18 mouse cellular contexts compared by ENCODE assay signal in genomic region chr10:43702895-43703294, GRCm38 (mm10).
DNase-seq lines count a peak whose midpoint lies in the region; ATAC-seq and TF ChIP-seq lines count a peak whose summit lies in the region.
"Had no signal": no experiment of that assay in that cellular context is flagged by ENCODE, and none has a peak within 500 bp of the region (broad histone marks: within the 10 kb centered on the region; RNA-seq: fewer than 3 reads in every experiment).

No protein-coding gene starts in this region.

- H3K36me3 ChIP-seq in thymus, adult 2 months (ENCODE audit: control insufficient read depth, insufficient read depth, low read length): no peaks in the 10 kb centered on the region
- H3K36me3 ChIP-seq in limb, embryonic 10.5 days: no peaks in the 10 kb centered on the region
- H3K36me3 ChIP-seq: neural tube, embryonic 13.5 days had no signal

- WGBS in thymus, adult 2 months: 10% methylated on average over 5 of the region's 5 CpGs
- WGBS in limb, embryonic 10.5 days: 88% methylated on average over 5 of the region's 5 CpGs

- H3K27me3 ChIP-seq in thymus, adult 2 months (ENCODE audit: control insufficient read depth, insufficient read depth, low read length): no peaks in the 10 kb centered on the region
- H3K27me3 ChIP-seq in limb, embryonic 10.5 days (ENCODE audit: low read depth, poor library complexity, severe bottlenecking): no peaks in the 10 kb centered on the region
- H3K27me3 ChIP-seq: forebrain, embryonic 13.5 days; neural tube, embryonic 13.5 days; Patski had no signal

- H3K4me1 ChIP-seq in thymus, adult 2 months (replicated peaks; ENCODE audit: control insufficient read depth, insufficient read depth, low read length): peaks cover 25% of the 10 kb centered on the region
- peaks cover 26% of the 10 kb centered on the region for H3K4me1 ChIP-seq in bone marrow macrophage, adult 2 months (ENCODE audit: control insufficient read depth, insufficient read depth, low read length)
- peaks cover 27% of the 10 kb centered on the region for H3K4me1 ChIP-seq in limb, embryonic 10.5 days
- H3K4me1 ChIP-seq: neural tube, embryonic 13.5 days had no signal

- no peaks in the 10 kb centered on the region for H3K9me3 ChIP-seq in limb, embryonic 10.5 days (replicated peaks)
- H3K9me3 ChIP-seq: forebrain, embryonic 13.5 days; neural tube, embryonic 13.5 days had no signal

- no peak overlapping the region for H3K4me3 ChIP-seq in thymus, adult 2 months (ENCODE audit: control insufficient read depth, insufficient read depth, low read length)
- peak overlapping the region; percentile 31 for H3K4me3 ChIP-seq in bone marrow macrophage, adult 2 months (ENCODE audit: insufficient read depth, low read length)
- no peak overlapping the region for H3K4me3 ChIP-seq in limb, embryonic 10.5 days
- H3K4me3 ChIP-seq in layer of hippocampus, adult 2 months: no peak overlapping the region
- H3K4me3 ChIP-seq: forebrain, embryonic 13.5 days; neural tube, embryonic 13.5 days had no signal

- peak; percentile 14 for DNase-seq in thymus, adult 2 months
- DNase-seq in thymus, adult 18-20 months: no peak
- DNase-seq in cerebellum, adult 18-20 months: no peak
- DNase-seq in limb, embryonic 10.5 days (ENCODE audit: low spot score): no peak
- no peak for DNase-seq in layer of hippocampus, adult 2 months (ENCODE audit: low spot score in 2 of 2)
- DNase-seq: adrenal gland, postnatal 25 days; cerebellum, postnatal 10 days; gastrocnemius, postnatal 36 days; heart, postnatal 14 days; kidney, adult 11 months; kidney, postnatal 10 days; liver had no signal

- ATAC-seq in neutrophil, adult 5-6 weeks (ENCODE audit: extremely low read depth, insufficient number of reproducible peaks, low FRiP score, poor library complexity, severe bottlenecking): peak; percentile 66
- ATAC-seq: forebrain, embryonic 13.5 days; hindbrain, postnatal 0 days; Patski had no signal

- TF ChIP-seq POLR2A in thymus, adult 2 months (IDR thresholded peaks at IDR 0.05; ENCODE audit: control insufficient read depth, extremely low read depth, insufficient read depth, low read length, poor library complexity): 0 out of 2 replicates have a peak, but pooled peaks have one; percentile 20
- no peak for TF ChIP-seq POLR2A in bone marrow macrophage, adult 2 months (IDR thresholded peaks at IDR 0.05; ENCODE audit: borderline replicate concordance, low read depth, low read length)

- no peak overlapping the region for H3K27ac ChIP-seq in thymus, adult 2 months (ENCODE audit: control insufficient read depth, insufficient read depth, low read length)
- peak overlapping the region; percentile 37 for H3K27ac ChIP-seq in bone marrow macrophage, adult 2 months (ENCODE audit: insufficient read depth, low read depth, low read length)
- H3K27ac ChIP-seq in limb, embryonic 10.5 days: no peak overlapping the region
- H3K27ac ChIP-seq in layer of hippocampus, adult 2 months: no peak overlapping the region
- H3K27ac ChIP-seq: forebrain, embryonic 13.5 days; hindbrain, postnatal 0 days; neural tube, embryonic 13.5 days had no signal

- no peak for TF ChIP-seq CTCF in thymus, adult 2 months (IDR thresholded peaks at IDR 0.05; ENCODE audit: borderline replicate concordance, control insufficient read depth, extremely low read depth, insufficient read depth, low read length, poor library complexity)
- no peak for TF ChIP-seq CTCF in bone marrow macrophage, adult 2 months (IDR thresholded peaks at IDR 0.05; ENCODE audit: low read depth, low read length)
- TF ChIP-seq CTCF in layer of hippocampus, adult 2 months (conservative IDR thresholded peaks at IDR 0.05): no peak
